Comparison of ENCODE assay signal across 7 mouse cellular contexts in the genomic region with DNA sequence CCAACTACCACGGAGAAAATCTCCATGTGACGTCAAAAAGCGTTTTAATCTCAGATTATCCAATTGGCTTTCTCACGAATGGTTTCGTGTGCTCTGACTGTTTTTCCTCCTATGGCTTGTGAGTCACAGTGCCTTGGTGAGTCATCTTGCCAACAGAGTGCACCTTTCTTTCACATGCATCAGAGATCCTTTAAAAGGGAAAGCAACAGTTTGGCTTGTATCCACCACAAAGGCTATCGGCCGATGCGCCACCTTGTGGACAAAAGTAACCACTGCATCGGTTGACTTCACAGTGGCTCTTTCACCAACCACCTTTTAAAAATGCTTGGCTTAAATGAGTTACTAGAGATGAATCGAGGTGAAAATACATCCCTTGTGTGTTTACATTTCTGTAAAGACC.
DNase-seq lines count a peak whose midpoint lies in the region; ATAC-seq and TF ChIP-seq lines count a peak whose summit lies in the region.

No protein-coding gene starts in this region.

- no peak overlapping the region for H3K27ac ChIP-seq in MEL (ENCODE audit: control insufficient read depth, low read depth, low read length)
- H3K27ac ChIP-seq in embryonic facial prominence, embryonic 10.5 days (replicated peaks) = no peak overlapping the region
- no peak overlapping the region for H3K27ac ChIP-seq in heart, embryonic 14.5 days (replicated peaks in 1 of 2; ENCODE audit: control insufficient read depth in 1 of 2, insufficient read depth in 1 of 2, low read depth in 2 of 2, low read length in 2 of 2)

- H3K4me1 ChIP-seq in MEL (ENCODE audit: control insufficient read depth in 1 of 2, insufficient read depth in 2 of 2, low read length in 2 of 2) = no peaks in the 10 kb centered on the region
- H3K4me1 ChIP-seq in embryonic facial prominence, embryonic 10.5 days = peaks cover 27% of the 10 kb centered on the region
- H3K4me1 ChIP-seq in heart, embryonic 14.5 days (ENCODE audit: control insufficient read depth in 2 of 2, insufficient read depth in 2 of 2, low read length in 2 of 2) = peaks cover 14 to 37% of the 10 kb centered on the region in 2 experiments

- TF ChIP-seq POLR2A in MEL (IDR thresholded peaks at IDR 0.05; ENCODE audit: control insufficient read depth in 1 of 2, insufficient read depth in 1 of 2, low read depth in 1 of 2, low read length in 2 of 2, poor library complexity in 1 of 2) = no peak

- no peaks in the 10 kb centered on the region for H3K9me3 ChIP-seq in MEL (replicated peaks; ENCODE audit: insufficient read depth, low read length)
- H3K9me3 ChIP-seq in embryonic facial prominence, embryonic 10.5 days = no peaks in the 10 kb centered on the region
- no peaks in the 10 kb centered on the region for H3K9me3 ChIP-seq in heart, embryonic 14.5 days (ENCODE audit: control insufficient read depth, low read length)

- H3K4me2 ChIP-seq in heart, embryonic 14.5 days (ENCODE audit: low read length) = peak overlapping the region; percentile 31; the same call in 1 of the 2 replicates

- TF ChIP-seq CTCF in MEL (IDR thresholded peaks at IDR 0.05 in 2 of 3, conservative IDR thresholded peaks at IDR 0.05 in 1 of 3; ENCODE audit: control insufficient read depth in 1 of 3, insufficient read depth in 1 of 3, low read depth in 2 of 3, low read length in 3 of 3, poor library complexity in 1 of 3, severe bottlenecking in 1 of 3) = peak; percentile 73 to 80 (median 76)

- no peak for TF ChIP-seq EP300 in MEL (IDR thresholded peaks at IDR 0.05; ENCODE audit: low read depth in 1 of 2, low read length in 2 of 2)

- WGBS in embryonic facial prominence, embryonic 10.5 days = 33% methylated on average over 10 of the region's 10 CpGs
- 21% methylated on average over 10 of the region's 10 CpGs for WGBS in heart, embryonic 14.5 days

- H3K36me3 ChIP-seq in MEL (ENCODE audit: control insufficient read depth in 1 of 2, insufficient read depth in 2 of 2, low read length in 2 of 2) = no peaks in the 10 kb centered on the region
- no peaks in the 10 kb centered on the region for H3K36me3 ChIP-seq in embryonic facial prominence, embryonic 10.5 days (replicated peaks)
- H3K36me3 ChIP-seq in heart, embryonic 14.5 days (ENCODE audit: control insufficient read depth, insufficient read depth, low read length) = no peaks in the 10 kb centered on the region

- no peak overlapping the region for H3K9ac ChIP-seq in MEL (ENCODE audit: control insufficient read depth, low read depth, low read length, poor library complexity, severe bottlenecking)
- H3K9ac ChIP-seq in heart, embryonic 14.5 days (ENCODE audit: low read length) = no peak overlapping the region

- peak; percentile 61 for DNase-seq in MEL (ENCODE audit: low read depth, low spot score)
- DNase-seq in adrenal gland, postnatal 36 days = peak; percentile 75 to 77
- DNase-seq in embryonic facial prominence, embryonic 10.5 days (ENCODE audit: low spot score) = peak; percentile 76
- DNase-seq in layer of hippocampus, adult 8-10 months (ENCODE audit: low spot score in 2 of 2) = peak; percentile 65 to 76
- DNase-seq in lung, postnatal 36 days = peak; percentile 75
- peak; percentile 72 for DNase-seq in right cerebral cortex, postnatal 14 days

- H3K4me3 ChIP-seq in MEL (ENCODE audit: control insufficient read depth in 1 of 2, insufficient read depth in 1 of 2, low read depth in 2 of 2, low read length in 2 of 2) = no peak overlapping the region
- no peak overlapping the region for H3K4me3 ChIP-seq in embryonic facial prominence, embryonic 10.5 days
- no peak overlapping the region for H3K4me3 ChIP-seq in heart, embryonic 14.5 days (ENCODE audit: control insufficient read depth in 1 of 2, insufficient read depth in 1 of 2, low read depth in 1 of 2, low read length in 2 of 2)

- peak; percentile 51 for TF ChIP-seq RAD21 in MEL (IDR thresholded peaks at IDR 0.05; ENCODE audit: low read depth, low read length)

- H3K79me2 ChIP-seq in MEL (ENCODE audit: control insufficient read depth, insufficient read depth, low read length, poor library complexity) = no peaks in the 10 kb centered on the region

- H3K27me3 ChIP-seq in MEL (ENCODE audit: control insufficient read depth in 1 of 2, insufficient read depth in 2 of 2, low read length in 2 of 2) = 0 out of 4 replicates have a peak, but pooled peaks cover 0 to 1% of the 10 kb centered on the region in 2 experiments
- H3K27me3 ChIP-seq in embryonic facial prominence, embryonic 10.5 days (replicated peaks; ENCODE audit: low read depth, poor library complexity, severe bottlenecking) = no peaks in the 10 kb centered on the region
- H3K27me3 ChIP-seq in heart, embryonic 14.5 days (ENCODE audit: control insufficient read depth, insufficient read depth, low read length) = no peaks in the 10 kb centered on the region

- no peak for ATAC-seq in heart, embryonic 14.5 days (ENCODE audit: insufficient number of reproducible peaks, insufficient read depth, low FRiP score, low read depth)

TF ChIP-seq in MEL, 35 proteins besides CTCF, POLR2A, EP300 and RAD21:
- TF ChIP-seq MAZ (IDR thresholded peaks at IDR 0.05; ENCODE audit: low read depth, low read length) (no peak), ZC3H11A (IDR thresholded peaks at IDR 0.05; ENCODE audit: low read depth, low read length) (peak; percentile 43), ZNF384 (IDR thresholded peaks at IDR 0.05; ENCODE audit: low read depth, low read length) (no peak), SMC3 (IDR thresholded peaks at IDR 0.05; ENCODE audit: low read depth, low read length) (peak; percentile 86), JUND (IDR thresholded peaks at IDR 0.05; ENCODE audit: low read depth, low read length) (no peak)
